Mouse (Mus musculus): ENCODE data around the gene Spdya.
"Not testable (repeated sequence)": the region's sequence is repeated elsewhere in the genome, so short reads cannot be mapped to it uniquely, and the experiment has no call there.

Spdya gene

DNA sequence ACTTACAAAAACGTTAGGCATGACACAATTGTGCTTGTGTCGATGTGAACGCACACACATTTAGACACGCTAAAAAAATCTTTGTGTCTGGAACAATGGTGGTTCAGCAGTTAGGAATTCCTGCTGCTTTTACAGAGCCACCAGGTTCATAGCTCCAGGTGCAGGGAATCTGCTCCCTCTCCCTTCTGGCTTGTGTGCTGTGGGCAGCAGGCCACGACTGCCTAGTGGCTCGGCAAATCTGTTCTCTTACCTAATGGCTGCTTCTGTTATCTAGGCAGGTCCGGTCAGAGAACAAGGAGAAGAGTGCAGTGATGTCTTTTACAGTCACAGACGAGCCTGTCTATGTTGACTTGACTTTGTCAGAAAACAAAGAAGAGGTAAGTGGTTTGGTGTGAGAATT lies 81.5 kb downstream of the Spdya start:
- DNase-seq (ENCODE audit: low spot score in 2 of 2), result no peak

DNA sequence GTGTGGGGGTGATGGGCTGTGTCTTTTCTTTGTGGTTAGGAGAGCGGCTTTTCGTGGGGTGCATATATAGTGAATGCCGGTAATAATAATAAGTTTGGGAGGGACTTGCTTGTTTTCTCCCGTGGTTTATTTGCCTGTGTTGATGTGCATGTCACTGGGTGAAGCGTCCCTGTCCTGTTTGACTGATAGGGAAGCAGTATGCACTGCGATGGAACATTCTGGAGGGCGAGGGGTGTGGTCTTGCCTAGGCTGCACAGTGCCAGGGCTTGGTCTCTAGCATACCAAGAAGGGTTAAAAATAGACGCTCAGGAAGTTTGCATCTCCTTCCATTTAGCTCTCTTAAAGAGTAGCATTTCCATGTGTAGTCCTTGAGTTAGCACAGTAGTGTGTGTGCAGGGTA lies 84.9 kb downstream of the Spdya start:
- DNase-seq (ENCODE audit: low spot score in 2 of 2), result no peak

DNA sequence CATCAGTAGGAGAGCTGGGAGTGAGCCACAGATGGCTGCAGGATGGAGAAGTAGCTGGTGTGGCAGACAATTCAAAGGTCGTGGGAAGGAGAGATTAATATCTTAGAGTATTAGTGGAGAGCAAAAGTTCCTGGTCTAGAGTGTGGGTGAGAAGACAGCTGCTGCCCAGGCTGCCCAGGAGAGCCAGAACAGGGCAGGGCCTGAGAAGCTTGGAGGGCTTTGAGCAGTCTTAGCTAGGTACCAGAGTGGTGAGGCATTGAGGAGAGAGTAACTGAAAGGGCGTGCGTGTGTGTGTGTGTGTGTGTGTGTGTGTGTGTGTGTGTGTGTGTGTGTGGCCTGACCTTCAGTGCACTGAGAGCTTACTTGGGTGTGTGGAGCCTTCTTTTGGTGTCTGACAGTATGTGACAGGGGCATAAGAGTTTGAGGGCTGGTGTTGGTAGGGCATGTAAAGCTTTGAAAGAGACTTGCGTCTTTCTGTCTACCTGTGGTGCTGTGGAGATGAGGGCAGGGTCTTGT lies 85.9 kb downstream of the Spdya start:
- DNase-seq (ENCODE audit: low spot score in 2 of 2), result no peak

DNA sequence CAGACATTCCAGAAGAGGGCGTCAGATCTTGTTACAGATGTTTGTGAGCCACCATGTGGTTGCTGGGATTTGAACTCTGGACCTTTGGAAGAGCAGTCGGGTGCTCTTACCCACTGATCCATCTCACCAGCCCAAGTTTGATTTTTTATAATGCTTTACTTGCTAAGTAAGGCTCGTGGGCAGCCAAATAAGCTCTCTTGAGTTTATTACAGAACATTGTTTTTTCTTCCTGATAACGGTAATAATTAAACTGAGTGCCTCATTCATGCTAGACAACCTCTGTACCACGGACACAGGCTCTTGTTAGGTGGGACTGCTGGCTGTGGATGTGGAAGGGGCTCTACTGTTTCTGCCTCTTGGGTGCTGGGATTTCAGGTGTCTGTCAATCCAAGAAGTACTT lies 87.2 kb downstream of the Spdya start:
- not testable (repeated sequence) for DNase-seq (ENCODE audit: low spot score in 2 of 2)
